Mouse (Mus musculus) cerebellum, adult 9-10 months (tissue): ENCODE data around the gene Lats2.
A peak's percentile ranks its signal among the peaks of the same experiment; 100 is the strongest.
"Not testable (repeated sequence)": the region's sequence is repeated elsewhere in the genome, so short reads cannot be mapped to it uniquely, and the experiment has no call there.

ENCODE experiments used
- DNase-seq: peaks from one replicate; pipeline ENCODE4 v3.0.0; 2022

Lats2 gene

DNA sequence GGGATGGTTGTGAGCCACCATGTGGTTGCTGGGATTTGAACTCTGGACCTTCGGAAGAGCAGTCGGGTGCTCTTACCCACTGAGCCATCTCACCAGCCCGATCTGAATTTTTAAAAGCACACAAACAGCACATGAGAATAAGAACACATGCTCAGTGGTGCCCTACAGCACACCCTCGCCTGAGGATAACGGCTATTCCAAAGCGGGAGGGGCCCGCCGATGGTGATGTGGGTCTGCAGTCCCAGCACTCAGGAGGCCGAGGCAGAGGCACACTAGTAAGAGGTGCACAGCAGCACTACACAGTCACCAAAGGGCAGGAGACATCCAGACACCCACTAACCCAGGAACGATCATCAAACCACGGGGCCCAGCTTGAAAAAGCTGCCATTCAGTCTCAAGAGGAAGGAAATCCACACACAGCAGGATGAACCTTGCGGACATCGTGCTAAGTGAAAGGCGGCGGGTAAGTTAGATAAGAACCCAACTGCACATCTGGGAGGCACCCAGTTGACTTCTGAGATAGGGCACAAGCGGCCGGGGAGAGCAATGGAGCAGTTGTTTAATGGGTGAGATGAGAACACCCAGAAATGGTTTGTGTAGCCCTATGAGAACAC lies 65.6 kb downstream of the Lats2 start:
- DNase-seq: no peak

DNA sequence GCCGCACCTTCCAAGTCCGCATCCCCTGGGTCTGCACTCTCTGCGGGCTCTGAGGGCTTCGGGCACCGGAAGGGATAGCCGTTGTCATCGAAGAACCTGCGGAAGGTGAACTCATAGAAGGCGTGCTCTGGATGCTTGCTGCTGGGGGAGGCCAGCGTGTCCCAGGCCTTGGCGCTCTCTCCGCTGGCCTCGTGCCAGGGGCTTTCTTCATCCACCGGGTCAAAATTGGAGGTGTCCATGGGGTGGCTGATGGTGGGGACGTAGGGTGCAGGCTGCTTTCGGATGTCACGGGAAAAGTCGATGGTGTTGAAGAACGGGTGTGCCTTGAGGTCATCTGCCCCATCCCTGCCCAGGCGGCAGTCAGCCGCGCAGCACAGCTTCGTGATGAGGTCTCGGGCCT lies 66.9 kb downstream of the Lats2 start:
- DNase-seq: no peak

DNA sequence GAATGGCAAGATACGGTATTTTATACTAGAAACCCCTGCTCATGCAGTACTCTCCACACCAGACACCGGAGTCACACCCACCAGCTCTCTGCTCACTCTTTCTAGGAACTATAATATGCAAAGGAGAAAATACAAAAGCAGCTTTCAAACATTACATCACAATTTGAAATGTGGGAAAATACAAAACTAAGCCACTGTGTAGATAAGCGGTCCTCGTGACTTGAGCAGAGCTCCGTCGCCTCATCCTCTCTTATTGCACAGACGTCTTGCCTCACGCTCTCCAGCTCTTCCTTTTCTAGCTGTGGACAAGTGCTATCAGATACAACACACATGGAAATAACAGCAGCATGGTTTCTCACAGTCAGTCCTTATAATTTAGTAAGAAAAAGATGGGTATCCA lies 67.5 kb downstream of the Lats2 start:
- no peak for DNase-seq

DNA sequence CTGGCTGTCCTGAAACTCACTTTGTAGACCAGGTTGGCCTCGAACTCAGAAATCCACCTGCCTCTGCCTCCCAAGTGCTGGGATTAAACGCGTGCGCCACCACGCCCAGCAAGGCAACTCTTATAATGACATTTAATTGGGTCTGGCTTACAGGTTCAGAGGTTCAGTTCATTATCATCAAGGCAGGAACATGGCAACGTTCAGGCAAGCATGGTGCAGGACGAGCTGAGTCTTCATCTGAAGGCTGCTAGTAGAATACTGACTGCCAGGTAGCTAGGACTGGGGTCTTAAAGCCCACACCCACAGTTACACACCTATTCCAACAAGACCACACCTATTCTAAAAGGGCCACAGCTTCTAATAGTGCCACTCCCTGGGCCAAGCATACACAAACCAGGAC lies 70.1 kb downstream of the Lats2 start:
- not testable (repeated sequence) for DNase-seq

DNA sequence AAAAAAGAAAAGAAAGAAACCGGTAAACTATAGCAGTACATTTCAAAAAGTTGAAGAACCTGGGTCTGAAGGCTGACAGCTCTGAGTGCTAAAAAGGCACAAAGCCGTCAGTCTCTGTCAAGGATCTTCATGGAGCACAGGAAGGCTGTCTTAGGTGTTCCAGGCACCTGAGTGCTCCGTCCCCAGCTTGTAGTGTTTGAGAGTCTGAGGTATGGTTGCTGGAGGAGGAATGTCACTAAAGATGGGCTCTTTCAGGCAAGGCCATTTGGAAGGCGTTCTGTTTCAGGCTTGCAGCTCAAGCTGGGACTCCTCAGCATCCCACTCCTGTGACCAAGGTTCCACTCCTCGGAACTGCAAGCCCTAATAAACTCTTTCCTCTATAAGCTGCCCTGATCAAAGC lies 70.7 kb downstream of the Lats2 start:
- no peak for DNase-seq

DNA sequence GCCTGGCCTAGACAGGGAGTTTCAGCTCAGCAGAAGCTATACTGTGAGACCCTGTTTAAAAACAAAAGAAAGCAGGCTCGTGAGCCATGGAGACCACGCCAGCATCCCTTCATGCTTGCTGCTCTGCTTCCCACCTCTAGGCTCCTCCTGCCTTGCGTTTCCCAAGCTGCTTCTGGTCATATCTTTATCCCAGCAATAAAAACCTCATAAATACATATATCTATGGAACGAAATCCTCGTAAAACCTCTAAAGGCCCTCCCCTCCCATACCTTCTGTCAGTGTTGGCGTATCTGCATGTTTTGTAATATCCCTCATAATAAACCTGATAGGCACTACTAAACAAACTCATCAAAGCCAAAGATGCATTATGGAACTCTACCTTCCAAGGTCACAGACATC lies 71.5 kb downstream of the Lats2 start:
- no peak for DNase-seq

DNA sequence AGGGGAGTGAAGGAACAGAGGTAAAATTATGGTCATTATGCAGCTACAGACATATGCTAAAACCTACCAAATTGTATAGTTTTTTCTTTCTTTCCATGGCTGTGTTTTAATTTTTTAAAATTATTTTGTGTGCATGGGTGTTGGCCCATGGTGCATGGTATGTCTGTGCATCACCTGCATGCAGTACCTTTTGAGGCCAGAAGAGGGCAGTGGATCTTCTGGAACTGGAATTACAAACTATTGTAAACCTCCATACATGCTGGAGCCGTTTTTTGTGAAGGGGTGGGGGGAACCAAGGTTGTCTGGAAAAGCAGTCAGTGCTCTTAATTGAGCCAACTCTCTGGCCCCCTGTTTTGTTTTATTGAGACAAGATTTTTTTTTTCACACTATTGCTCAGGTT lies 73.6 kb downstream of the Lats2 start:
- peak; percentile 58 for DNase-seq

DNA sequence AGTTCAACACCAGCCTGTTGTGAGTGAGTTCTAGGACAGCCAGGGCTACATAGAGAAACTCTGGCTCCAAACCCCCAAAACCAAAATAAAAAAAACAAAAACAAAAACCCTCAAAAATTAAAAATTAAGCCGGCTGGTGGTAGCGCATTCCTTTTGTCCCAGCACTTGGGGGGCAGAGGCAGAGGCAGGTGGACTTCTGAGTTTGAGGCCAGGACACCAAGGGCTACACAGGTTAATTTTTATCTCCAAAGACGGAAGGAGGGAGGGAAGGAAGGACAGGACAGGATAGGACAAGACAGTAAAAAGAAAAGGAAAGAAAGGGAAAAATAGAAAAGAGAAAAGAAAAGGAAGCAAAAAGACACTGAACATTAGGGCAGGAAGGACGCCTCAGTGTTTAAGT lies 75.4 kb downstream of the Lats2 start:
- no peak for DNase-seq

DNA sequence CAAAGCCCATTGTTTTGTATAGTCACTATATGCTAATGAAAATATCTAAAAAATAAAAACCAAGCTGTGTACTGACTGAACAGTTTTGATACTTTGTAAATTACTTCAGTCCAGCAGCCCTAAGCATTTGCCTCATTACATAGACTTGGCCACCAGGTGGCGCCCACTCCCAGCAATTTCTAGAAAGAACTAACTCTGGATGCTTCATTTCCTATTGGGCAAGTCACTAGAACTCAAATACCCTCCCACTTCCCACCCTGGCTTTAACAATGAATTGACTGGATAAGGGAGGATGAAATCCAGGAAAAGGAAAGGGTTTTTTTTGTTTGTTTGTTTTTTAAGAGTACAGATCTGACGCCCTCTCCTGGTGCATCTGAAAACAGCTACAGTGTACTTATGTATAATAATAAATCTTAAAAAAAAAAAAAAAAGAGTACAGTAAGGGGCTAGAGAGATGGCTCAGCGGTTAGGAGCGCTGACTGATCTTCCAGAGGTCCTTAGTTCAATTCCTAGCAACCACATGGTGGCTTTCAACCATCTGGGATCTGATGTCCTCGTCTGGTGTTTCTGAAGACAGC lies 78.1 kb downstream of the Lats2 start:
- DNase-seq: peak; percentile 83

DNA sequence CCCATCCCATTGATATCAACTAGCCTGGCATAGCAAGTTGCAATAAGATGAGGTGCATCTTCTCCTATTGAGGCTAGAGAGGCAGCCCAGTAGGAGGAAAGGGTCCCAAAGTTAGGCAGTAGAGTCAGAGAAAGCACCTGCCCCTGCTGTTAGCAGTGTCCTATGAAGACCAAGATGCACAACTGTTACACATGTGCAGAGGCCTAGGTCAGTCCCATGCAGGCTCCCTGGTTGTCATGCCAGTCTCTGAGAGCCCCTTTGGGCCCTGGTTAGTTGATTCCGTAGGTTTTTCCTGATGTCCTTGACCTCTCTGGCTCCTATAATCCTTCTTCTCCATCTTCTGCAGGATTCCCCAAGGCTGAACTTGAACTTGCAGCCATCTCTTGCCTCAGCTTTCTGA lies 78.7 kb downstream of the Lats2 start:
- DNase-seq: no peak

DNA sequence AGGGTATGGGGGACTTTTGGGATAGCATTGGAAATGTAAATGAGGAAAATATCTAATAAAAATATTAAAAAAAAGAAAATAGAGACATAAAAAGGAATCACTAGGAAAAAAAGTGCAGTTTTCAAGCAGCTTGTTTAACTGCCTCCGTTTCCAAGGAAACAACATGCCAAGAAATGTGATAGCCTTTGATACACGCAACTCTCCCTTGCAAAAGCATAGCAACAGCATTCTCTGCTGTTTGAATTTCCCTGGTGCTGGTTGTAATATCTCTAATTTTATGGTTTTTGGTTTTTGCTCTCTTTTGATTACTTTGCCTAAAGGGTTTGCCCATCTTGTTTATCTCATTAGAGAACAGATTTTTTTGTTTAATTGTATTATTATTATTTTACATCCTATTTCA lies 82.7 kb downstream of the Lats2 start:
- no peak for DNase-seq

DNA sequence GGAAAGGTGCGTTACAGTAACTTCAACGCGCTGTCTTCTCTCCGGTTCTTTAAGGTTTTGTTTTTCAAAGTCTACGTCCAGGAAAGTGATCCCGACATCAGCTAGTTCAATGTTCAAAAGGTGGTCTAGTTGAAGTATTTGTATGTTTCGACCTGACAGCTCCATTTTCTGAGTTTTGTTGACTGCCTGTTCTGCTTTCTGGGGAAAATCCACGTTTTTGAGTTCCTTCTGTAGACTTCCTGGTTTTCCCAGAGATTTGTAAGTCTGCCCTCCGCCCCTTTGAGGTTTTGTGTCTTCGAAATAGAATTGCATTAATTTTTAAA lies 92.6 kb downstream of the Lats2 start:
- peak; percentile 29 for DNase-seq

DNA sequence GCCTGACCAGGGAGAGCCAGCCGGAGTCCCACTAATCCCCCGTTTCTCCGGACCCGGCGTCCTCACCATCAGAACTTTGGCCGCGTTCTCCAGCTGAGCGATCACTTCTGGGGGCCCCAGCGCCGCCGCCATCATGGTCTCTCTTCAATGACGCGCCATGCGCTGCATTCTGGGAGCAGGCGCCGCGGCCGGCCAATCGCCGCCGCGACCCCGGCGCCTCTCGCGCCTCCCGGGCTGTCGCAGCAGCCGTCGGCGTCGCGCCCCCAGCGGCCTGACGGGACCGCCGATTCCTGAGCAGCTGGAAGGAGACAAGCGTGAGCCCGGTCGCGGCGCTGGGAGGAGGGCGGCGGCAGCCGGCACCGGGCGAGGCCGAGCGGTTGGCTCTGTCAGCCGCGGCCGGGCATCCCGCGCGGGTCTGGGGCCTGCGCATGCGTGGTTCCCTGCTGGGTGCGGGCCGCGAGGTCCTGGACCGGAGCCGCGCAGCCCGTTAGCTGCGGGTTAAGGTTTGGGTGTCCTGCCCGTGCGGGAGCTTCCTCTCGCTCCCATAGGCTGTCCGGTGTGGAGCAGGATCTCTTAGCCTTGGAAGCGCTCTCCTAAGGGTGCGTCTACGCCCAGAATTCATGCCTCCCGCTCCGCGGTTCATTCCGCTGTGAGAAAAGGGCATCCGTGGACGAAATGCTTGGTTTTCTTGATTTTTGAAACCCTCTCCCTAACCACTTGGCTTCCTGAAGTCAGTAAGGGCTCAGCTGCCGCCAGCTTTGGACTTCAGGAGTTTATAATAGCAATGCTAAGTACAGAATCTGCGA lies 93.2 kb downstream of the Lats2 start, which contains the start of gene Xpo4:
Xpo4 (minus strand) TSS at position 609 of the 806 bp plus-strand sequence.
- peak; percentile 83 for DNase-seq

DNA sequence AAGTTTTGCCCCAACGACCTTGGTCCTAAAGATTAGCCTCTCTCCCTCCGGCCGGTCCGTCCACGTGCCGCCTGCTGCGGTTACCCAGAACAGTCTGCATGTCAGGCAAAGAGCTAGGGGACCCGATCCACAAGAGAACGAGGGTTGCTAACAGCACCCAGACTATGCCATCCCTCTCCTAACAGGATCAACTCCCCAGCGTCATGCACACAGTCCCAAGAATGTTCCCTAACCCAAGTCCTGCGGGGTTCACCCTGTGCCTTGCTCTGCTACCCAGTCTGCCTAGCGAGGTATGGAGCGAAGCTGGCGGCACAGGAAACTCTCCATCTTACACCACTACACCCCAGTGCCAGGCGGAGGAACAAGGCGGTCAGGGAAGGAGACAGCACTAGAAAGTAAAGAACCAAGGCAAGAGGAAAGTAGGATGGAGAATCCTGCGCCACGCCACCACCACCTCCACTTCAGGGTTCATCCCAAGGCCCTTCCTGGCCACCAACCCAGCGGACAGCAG lies 93.8 kb downstream of the Lats2 start:
- DNase-seq: peak; percentile 26

DNA sequence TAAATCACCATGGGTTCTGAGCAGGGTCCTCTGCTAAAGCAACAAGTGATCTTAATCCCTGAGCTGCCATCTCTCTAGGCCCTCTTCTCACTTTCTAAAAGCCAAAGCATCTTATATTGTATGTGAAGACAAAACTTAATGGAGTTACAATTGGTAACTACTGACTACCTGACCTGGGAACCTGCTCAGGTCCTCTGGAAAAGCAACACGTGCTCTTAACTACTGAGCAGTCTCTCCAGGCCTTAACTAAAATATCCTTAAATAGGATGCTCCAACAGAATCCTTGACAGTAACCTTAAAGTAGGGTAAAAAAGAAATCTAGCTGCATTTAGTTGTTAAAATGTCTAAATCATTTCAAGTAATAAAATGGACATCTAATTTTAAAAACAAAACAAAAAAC lies 94.6 kb downstream of the Lats2 start:
- DNase-seq: no peak

DNA sequence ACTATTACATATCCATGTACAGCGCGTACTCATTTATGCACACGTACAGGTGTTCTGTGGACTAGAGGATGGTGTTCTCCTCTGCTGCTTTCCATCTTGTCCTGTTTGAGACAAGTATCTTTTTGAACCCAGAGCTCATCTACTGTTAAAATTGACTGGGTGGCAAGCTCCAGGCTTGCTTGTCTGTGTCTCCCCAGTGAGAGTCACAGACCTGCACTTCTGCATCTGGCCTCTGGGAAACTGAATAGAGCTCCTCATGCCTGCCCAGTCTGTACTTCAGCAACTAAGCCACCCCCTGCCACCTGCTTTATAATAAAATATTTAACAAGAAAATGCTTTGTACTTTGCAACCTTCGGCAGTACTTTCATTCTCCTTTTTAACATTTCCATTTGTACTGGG lies 99.9 kb downstream of the Lats2 start:
- DNase-seq: no peak

DNA sequence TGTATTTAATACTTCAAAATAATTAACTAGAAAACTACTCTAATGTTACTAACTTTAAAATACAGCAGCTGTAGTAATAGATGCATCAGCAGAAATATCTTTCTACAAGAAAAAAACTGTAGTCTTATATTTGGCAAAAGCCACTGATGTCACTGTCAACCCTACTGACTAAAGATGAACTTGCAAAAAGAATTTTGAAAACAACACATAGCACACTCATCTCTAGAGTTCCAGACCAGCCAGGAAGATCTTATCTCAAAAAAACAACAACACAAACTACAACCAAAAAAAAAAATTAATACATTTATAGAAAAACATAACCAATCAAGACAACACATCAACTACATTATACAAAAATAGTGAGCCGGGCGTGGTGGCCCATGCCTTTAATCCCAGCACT lies 100.7 kb downstream of the Lats2 start:
- no peak for DNase-seq

DNA sequence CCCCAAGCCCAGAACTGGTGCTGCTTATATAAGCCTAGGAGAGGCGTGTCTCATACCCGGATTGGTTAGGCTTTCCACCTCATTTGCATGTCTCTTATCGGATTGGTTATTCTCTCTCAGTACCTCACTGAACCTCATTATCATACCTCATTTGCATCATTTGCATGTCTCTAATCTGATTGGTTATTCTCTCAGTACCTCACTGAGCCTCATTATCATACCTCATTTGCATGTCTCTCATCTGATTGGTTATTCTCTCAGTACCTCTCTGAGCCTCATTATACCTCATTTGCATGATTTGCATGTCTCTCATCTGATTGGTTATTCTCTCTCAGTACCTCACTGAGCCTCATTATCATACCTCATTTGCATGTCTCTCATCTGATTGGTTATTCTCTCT lies 101.7 kb downstream of the Lats2 start:
- DNase-seq: not testable (repeated sequence)

DNA sequence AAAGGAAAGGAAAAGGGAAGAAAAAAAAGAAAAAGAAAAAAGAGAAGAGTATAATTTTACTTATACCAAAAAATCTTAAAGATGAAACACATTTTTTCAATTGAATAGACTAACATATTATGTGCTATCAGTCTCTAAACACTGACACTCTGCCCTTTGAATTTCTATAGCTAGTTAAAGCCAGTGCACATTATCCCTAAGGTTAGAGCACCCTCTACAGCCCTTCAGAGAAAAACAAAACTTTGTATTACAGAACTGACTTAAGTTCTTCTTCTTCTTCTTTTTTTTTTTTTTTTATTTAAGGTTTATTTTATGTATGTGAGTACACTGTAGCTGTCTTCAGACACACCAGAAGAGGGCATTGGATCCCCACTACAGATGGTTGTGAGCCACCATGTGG lies 108.7 kb downstream of the Lats2 start:
- no peak for DNase-seq

DNA sequence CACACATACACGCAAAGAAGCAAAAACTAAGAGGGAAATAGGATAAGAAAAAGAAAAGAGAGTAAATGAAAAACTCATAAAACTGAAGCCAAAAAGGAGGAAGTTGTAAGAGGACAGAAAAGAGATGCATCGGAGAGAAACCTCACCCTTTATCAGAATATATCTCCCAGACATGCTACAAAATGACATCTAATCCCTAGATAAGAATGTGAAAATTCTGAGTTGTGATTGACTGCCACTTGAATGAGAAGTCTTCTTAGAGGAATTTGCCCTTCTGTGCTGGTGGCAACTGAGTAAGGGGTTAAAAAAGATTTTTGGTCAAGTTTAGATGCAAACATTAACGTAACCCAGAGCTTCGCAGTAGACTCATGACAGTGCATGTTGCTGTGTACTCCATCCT lies 112.0 kb downstream of the Lats2 start:
- DNase-seq: no peak
